Mouse (Mus musculus): ENCODE results near the gene Tanc2. TPM values are rescaled to one million over a fixed set of nuclear protein-coding genes. Genes with fewer than 3 reads are reported as not detected.

Tanc2 gene
- 9.2 and 9.5 TPM in 2 replicates for polyA plus RNA-seq (2015; fragmentation: Nextera tagmentation; extraction: Ambion mirVana)

- no peaks in the 10 kb centered on the region for H3K27me3 ChIP-seq
- H3K9me3 ChIP-seq: no peaks in the 10 kb centered on the region
- peak within 1 kb of the TSS; percentile 95 for H3K9ac ChIP-seq
- no peaks in the 10 kb centered on the region for H3K36me3 ChIP-seq
- H3K27ac ChIP-seq: peak within 1 kb of the TSS; percentile 90
- peak within 1 kb of the TSS; percentile 73 for H3K4me3 ChIP-seq
- WGBS: under 1% methylated on average over 60 of the region's 87 CpGs
- peak; percentile 86 for ATAC-seq (ENCODE audit: insufficient number of reproducible peaks, low FRiP score, low TSS enrichment, low read depth)
- 0 out of 2 replicates have a peak, but pooled peaks cover 4% of the 10 kb centered on the region for H3K4me1 ChIP-seq
- H3K4me2 ChIP-seq: peak within 1 kb of the TSS; percentile 59
Observed at GRCm38 (mm10) chr11:105589877-105590641, at the start of gene Tanc2. Gene Tanc2 (plus strand): TSS chr11:105589986.

- 86% methylated on average over 8 of the region's 8 CpGs for WGBS
Observed at GRCm38 (mm10) chr11:105540781-105541180, 49.0 kb upstream of the Tanc2 start.

GRCm38 (mm10) chr11:105541366-105541765, 48.4 kb upstream of the Tanc2 start:
- Histone ChIP-seq H3K4me3 (no peak overlapping the region), H3K4me1 (0 out of 2 replicates have a peak, but pooled peaks cover under 1% of the 10 kb centered on the region), H3K9me3 (no peaks in the 10 kb centered on the region), H3K36me3 (no peaks in the 10 kb centered on the region), H3K27ac (no peak overlapping the region), H3K9ac (no peak overlapping the region), H3K4me2 (no peak overlapping the region), H3K27me3 (no peaks in the 10 kb centered on the region)
- no peak for ATAC-seq (ENCODE audit: insufficient number of reproducible peaks, low FRiP score, low TSS enrichment, low read depth)
- WGBS: 65% methylated on average over 4 of the region's 4 CpGs

More at GRCm38 (mm10) chr11:105540781-105541180, 49.0 kb upstream of the Tanc2 start:
- H3K4me2 ChIP-seq: no peak overlapping the region
- H3K36me3 ChIP-seq: no peaks in the 10 kb centered on the region
- no peak overlapping the region for H3K27ac ChIP-seq
- no peaks in the 10 kb centered on the region for H3K4me1 ChIP-seq
- H3K27me3 ChIP-seq: no peaks in the 10 kb centered on the region
- no peak overlapping the region for H3K9ac ChIP-seq
- no peaks in the 10 kb centered on the region for H3K9me3 ChIP-seq
- no peak overlapping the region for H3K4me3 ChIP-seq
- no peak for ATAC-seq (ENCODE audit: insufficient number of reproducible peaks, low FRiP score, low TSS enrichment, low read depth)

- Histone ChIP-seq H3K9ac (no peak overlapping the region), H3K4me2 (no peak overlapping the region), H3K36me3 (no peaks in the 10 kb centered on the region), H3K27ac (no peak overlapping the region), H3K9me3 (no peaks in the 10 kb centered on the region), H3K4me1 (0 out of 2 replicates have a peak, but pooled peaks cover 2% of the 10 kb centered on the region), H3K27me3 (no peaks in the 10 kb centered on the region), H3K4me3 (no peak overlapping the region)
- no peak for ATAC-seq (ENCODE audit: insufficient number of reproducible peaks, low FRiP score, low TSS enrichment, low read depth)
- WGBS: 66% methylated on average over 1 of the region's 1 CpGs
Observed at GRCm38 (mm10) chr11:105542129-105542528, 47.7 kb upstream of the Tanc2 start.

- ATAC-seq (ENCODE audit: insufficient number of reproducible peaks, low FRiP score, low TSS enrichment, low read depth): no peak
- no peaks in the 10 kb centered on the region for H3K36me3 ChIP-seq
- 30% methylated on average over 8 of the region's 8 CpGs for WGBS
- no peak overlapping the region for H3K4me3 ChIP-seq
- 0 out of 2 replicates have a peak, but pooled peaks cover 2% of the 10 kb centered on the region for H3K4me1 ChIP-seq
- H3K9ac ChIP-seq: no peak overlapping the region
- no peak overlapping the region for H3K4me2 ChIP-seq
- no peaks in the 10 kb centered on the region for H3K9me3 ChIP-seq
- H3K27me3 ChIP-seq: no peaks in the 10 kb centered on the region
- H3K27ac ChIP-seq: no peak overlapping the region
Observed at GRCm38 (mm10) chr11:105545801-105546200, 44.0 kb upstream of the Tanc2 start.

GRCm38 (mm10) chr11:105546393-105546792, 43.4 kb upstream of the Tanc2 start:
- H3K4me2 ChIP-seq: no peak overlapping the region
- WGBS: 44% methylated on average over 6 of the region's 6 CpGs

GRCm38 (mm10) chr11:105548383-105548782, 41.4 kb upstream of the Tanc2 start:
- Histone ChIP-seq H3K9ac (no peak overlapping the region), H3K4me1 (0 out of 2 replicates have a peak, but pooled peaks cover 2% of the 10 kb centered on the region), H3K36me3 (no peaks in the 10 kb centered on the region), H3K9me3 (no peaks in the 10 kb centered on the region), H3K27me3 (no peaks in the 10 kb centered on the region), H3K4me3 (no peak overlapping the region), H3K4me2 (no peak overlapping the region), H3K27ac (no peak overlapping the region)
- whole genome bisulfite sequencing: 87% methylated on average over 6 of the region's 6 CpGs
- no peak for ATAC-seq (ENCODE audit: insufficient number of reproducible peaks, low FRiP score, low TSS enrichment, low read depth)

More at GRCm38 (mm10) chr11:105546393-105546792, 43.4 kb upstream of the Tanc2 start:
- Histone ChIP-seq H3K9ac (no peak overlapping the region), H3K9me3 (no peaks in the 10 kb centered on the region), H3K4me3 (no peak overlapping the region), H3K27me3 (no peaks in the 10 kb centered on the region), H3K36me3 (no peaks in the 10 kb centered on the region), H3K27ac (no peak overlapping the region), H3K4me1 (0 out of 2 replicates have a peak, but pooled peaks cover 2% of the 10 kb centered on the region)
- no peak for ATAC-seq (ENCODE audit: insufficient number of reproducible peaks, low FRiP score, low TSS enrichment, low read depth)

- ATAC-seq (ENCODE audit: insufficient number of reproducible peaks, low FRiP score, low TSS enrichment, low read depth): no peak
- no peaks in the 10 kb centered on the region for H3K9me3 ChIP-seq
- H3K27ac ChIP-seq: no peak overlapping the region
- H3K4me1 ChIP-seq: 0 out of 2 replicates have a peak, but pooled peaks cover 2% of the 10 kb centered on the region
- H3K4me2 ChIP-seq: no peak overlapping the region
- WGBS: 60% methylated on average over 9 of the region's 9 CpGs
- H3K9ac ChIP-seq: no peak overlapping the region
- no peak overlapping the region for H3K4me3 ChIP-seq
- H3K27me3 ChIP-seq: no peaks in the 10 kb centered on the region
- H3K36me3 ChIP-seq: no peaks in the 10 kb centered on the region
Observed at GRCm38 (mm10) chr11:105549164-105550121, 40.3 kb upstream of the Tanc2 start.

GRCm38 (mm10) chr11:105557285-105557684, 32.5 kb upstream of the Tanc2 start:
- no peak for ATAC-seq (ENCODE audit: insufficient number of reproducible peaks, low FRiP score, low TSS enrichment, low read depth)
- WGBS: 71% methylated on average over 8 of the region's 8 CpGs

GRCm38 (mm10) chr11:105558091-105558490, 31.7 kb upstream of the Tanc2 start:
- Histone ChIP-seq H3K27me3 (no peaks in the 10 kb centered on the region), H3K4me1 (peaks cover 5% of the 10 kb centered on the region; the same call in 1 of the 2 replicates), H3K36me3 (no peaks in the 10 kb centered on the region), H3K4me3 (no peak overlapping the region), H3K9me3 (no peaks in the 10 kb centered on the region), H3K9ac (no peak overlapping the region), H3K4me2 (no peak overlapping the region), H3K27ac (no peak overlapping the region)
- ATAC-seq (ENCODE audit: insufficient number of reproducible peaks, low FRiP score, low TSS enrichment, low read depth): no peak

More at GRCm38 (mm10) chr11:105557285-105557684, 32.5 kb upstream of the Tanc2 start:
- Histone ChIP-seq H3K27me3 (no peaks in the 10 kb centered on the region), H3K36me3 (no peaks in the 10 kb centered on the region), H3K27ac (no peak overlapping the region), H3K4me3 (no peak overlapping the region), H3K9ac (no peak overlapping the region), H3K4me2 (no peak overlapping the region), H3K4me1 (peaks cover 5% of the 10 kb centered on the region; the same call in 1 of the 2 replicates), H3K9me3 (no peaks in the 10 kb centered on the region)

- H3K4me2 ChIP-seq: no peak overlapping the region
- ATAC-seq (ENCODE audit: insufficient number of reproducible peaks, low FRiP score, low TSS enrichment, low read depth): no peak
- WGBS: 81% methylated on average over 6 of the region's 6 CpGs
- H3K27ac ChIP-seq: no peak overlapping the region
- no peaks in the 10 kb centered on the region for H3K9me3 ChIP-seq
- H3K4me1 ChIP-seq: peaks cover 5% of the 10 kb centered on the region; the same call in 1 of the 2 replicates
- no peak overlapping the region for H3K4me3 ChIP-seq
- H3K27me3 ChIP-seq: no peaks in the 10 kb centered on the region
- no peak overlapping the region for H3K9ac ChIP-seq
- no peaks in the 10 kb centered on the region for H3K36me3 ChIP-seq
Observed at GRCm38 (mm10) chr11:105558803-105559505, 30.8 kb upstream of the Tanc2 start.

All from limb, embryonic 15.5 days (tissue).